Mouse (Mus musculus): Measurements from ENCODE around the gene Zfyve26. TPM values are rescaled to one million over a fixed set of nuclear protein-coding genes. Genes with fewer than 3 reads are reported as not detected.

Zfyve26 gene
- polyA plus RNA-seq (2014; fragmentation: Nextera tagmentation; extraction: Ambion mirVana), result 17.2 and 18.2 TPM in 2 replicates

DNA sequence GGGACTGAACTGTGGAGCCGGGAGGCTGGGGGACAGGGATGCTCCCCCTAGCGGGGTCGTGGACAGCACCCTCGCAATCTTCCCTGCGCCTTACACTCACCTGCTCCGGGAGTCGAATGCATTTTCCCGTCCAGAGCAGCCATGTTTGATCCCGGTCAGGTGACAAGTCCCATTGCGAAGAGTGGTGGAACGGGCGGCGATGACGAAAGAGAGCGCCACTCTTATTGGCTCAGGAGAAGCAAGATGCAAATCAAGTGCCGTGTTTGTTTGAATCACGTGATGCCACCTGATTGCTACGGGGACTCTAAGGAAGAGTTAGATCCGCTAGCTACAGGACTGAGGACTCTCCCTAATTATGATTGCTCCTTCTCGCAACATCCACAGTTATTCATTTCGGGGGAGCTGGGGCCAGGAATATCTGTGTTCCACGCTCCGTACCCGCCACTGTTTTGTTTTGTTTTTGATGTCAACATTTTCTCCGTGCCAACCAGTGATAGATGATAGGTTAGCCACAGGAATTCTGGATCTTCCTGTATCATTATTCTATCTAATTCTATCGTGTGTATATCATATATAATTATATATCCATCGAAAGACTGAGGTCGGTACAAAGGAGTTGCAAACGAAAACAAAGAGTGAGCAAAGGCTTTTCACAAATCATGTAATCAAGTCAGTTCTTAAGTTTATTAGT lies at the start of gene Zfyve26:
Zfyve26 (minus strand) TSS at position 179 of the 691 bp plus-strand sequence.
- H3K9ac ChIP-seq (replicated peaks; ENCODE audit: low read depth, low read length), result peak within 1 kb of the TSS; percentile 59
- H3K4me3 ChIP-seq (ENCODE audit: low read depth, low read length), result peak within 1 kb of the TSS; percentile 79
- under 1% methylated on average over 29 of the region's 29 CpGs for WGBS
- peak within 1 kb of the TSS; percentile 28; the same call in 1 of the 2 replicates for H3K27ac ChIP-seq (ENCODE audit: low read length)
- no peaks in the 10 kb centered on the region for H3K36me3 ChIP-seq (ENCODE audit: control insufficient read depth, insufficient read depth, low read length)
- peaks cover 6% of the 10 kb centered on the region; the same call in 1 of the 2 replicates for H3K4me1 ChIP-seq (ENCODE audit: control insufficient read depth, insufficient read depth, low read length)
- ATAC-seq (ENCODE audit: insufficient number of reproducible peaks, insufficient read depth, low FRiP score, low read depth), result peak; percentile 97
- H3K4me2 ChIP-seq (replicated peaks; ENCODE audit: low read depth, low read length), result peak within 1 kb of the TSS; percentile 80
- H3K9me3 ChIP-seq (ENCODE audit: control insufficient read depth, low read depth, low read length), result no peaks in the 10 kb centered on the region
- H3K27me3 ChIP-seq (ENCODE audit: control insufficient read depth, insufficient read depth, low read length), result no peaks in the 10 kb centered on the region

DNA sequence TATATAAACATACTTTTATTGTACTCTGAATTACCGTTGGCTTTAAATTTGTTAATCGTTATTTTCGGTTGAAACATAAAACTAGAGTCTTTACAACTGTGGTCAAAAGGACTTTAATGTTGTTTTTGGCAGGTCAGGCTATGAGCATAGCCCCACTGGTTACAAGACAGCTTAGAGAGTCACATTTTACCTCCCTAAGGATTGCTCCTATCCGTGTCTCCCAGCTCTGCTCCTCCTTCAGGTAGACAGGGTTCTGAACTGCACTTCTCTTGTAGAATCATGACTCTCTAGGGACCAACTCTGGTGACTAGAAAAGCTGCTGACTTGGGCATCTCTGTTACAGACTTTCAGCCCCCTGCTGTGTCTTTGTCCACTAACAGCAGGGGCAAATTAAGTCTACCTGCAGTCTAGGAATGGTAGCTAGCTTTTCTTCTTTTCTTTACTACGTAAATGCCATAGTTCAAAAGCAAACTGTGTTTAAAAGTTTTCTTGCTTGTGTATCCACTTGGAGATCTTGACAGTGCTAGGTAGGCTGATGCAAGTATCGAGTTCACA lies 45.3 kb upstream of the Zfyve26 start:
- Histone ChIP-seq H3K4me3 (ENCODE audit: low read depth, low read length) (no peak overlapping the region), H3K9ac (replicated peaks; ENCODE audit: low read depth, low read length) (no peak overlapping the region)

DNA sequence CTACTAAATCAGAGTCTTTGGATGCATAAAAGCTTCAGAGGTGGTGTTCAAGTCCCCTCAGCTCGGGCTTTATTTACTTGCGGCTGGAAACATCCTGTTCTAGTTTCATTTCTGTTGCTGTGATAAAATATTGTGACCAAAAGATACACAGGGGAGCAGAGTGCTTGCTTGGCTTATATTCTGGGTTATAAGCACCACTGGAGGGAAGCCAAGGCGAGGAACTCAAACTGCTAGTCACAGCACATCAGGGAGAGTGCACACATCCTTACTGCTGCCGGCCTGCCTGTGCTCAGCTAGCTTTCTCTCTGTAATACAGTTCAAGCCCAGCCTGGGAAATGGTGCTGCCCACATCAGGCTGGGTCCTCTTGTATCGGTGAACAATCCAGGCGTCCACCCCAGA lies 44.4 kb upstream of the Zfyve26 start:
- no peaks in the 10 kb centered on the region for H3K36me3 ChIP-seq (ENCODE audit: control insufficient read depth, insufficient read depth, low read length)
- WGBS, result 73% methylated on average over 6 of the region's 6 CpGs
- peak overlapping the region; percentile 58; the same call in 1 of the 2 replicates for H3K27ac ChIP-seq (ENCODE audit: low read length)
- H3K9ac ChIP-seq (replicated peaks; ENCODE audit: low read depth, low read length), result no peak overlapping the region
- no peak overlapping the region for H3K4me3 ChIP-seq (ENCODE audit: low read depth, low read length)
- no peak overlapping the region for H3K4me2 ChIP-seq (replicated peaks; ENCODE audit: low read depth, low read length)
- ATAC-seq (ENCODE audit: insufficient number of reproducible peaks, insufficient read depth, low FRiP score, low read depth), result no peak
- no peaks in the 10 kb centered on the region for H3K9me3 ChIP-seq (ENCODE audit: control insufficient read depth, low read depth, low read length)
- H3K27me3 ChIP-seq (ENCODE audit: control insufficient read depth, insufficient read depth, low read length), result no peaks in the 10 kb centered on the region
- no peaks in the 10 kb centered on the region for H3K4me1 ChIP-seq (ENCODE audit: control insufficient read depth, insufficient read depth, low read length)

More for the DNA sequence above, 45.3 kb upstream of the Zfyve26 start:
- H3K27ac ChIP-seq (ENCODE audit: low read length), result no peak overlapping the region
- ATAC-seq (ENCODE audit: insufficient number of reproducible peaks, insufficient read depth, low FRiP score, low read depth), result no peak
- no peaks in the 10 kb centered on the region for H3K9me3 ChIP-seq (ENCODE audit: control insufficient read depth, low read depth, low read length)
- 66% methylated on average over 6 of the region's 6 CpGs for WGBS
- no peak overlapping the region for H3K4me2 ChIP-seq (replicated peaks; ENCODE audit: low read depth, low read length)
- H3K27me3 ChIP-seq (ENCODE audit: control insufficient read depth, insufficient read depth, low read length), result no peaks in the 10 kb centered on the region
- H3K36me3 ChIP-seq (ENCODE audit: control insufficient read depth, insufficient read depth, low read length), result no peaks in the 10 kb centered on the region
- no peaks in the 10 kb centered on the region for H3K4me1 ChIP-seq (ENCODE audit: control insufficient read depth, insufficient read depth, low read length)

DNA sequence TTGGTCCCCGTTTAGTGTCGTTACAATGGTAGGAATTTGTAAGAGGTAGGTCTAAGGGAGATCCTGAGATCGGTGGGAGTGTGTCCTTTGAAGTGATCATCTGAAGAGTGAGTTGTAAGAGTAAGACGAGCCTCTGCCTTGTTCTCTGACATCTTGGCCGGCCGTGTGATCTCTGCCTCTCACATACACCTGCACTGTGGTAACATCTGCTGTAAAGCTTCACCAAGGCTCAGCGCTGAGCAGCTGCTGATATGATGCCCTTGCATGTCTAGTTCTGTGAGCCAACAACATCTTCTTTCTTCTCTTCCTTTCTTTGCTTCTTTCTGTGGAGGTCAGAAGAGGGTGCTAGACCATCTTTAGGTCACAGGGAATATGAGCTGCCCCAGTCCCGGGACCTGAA lies 42.7 kb upstream of the Zfyve26 start:
- no peaks in the 10 kb centered on the region for H3K4me1 ChIP-seq (ENCODE audit: control insufficient read depth, insufficient read depth, low read length)
- H3K27me3 ChIP-seq (ENCODE audit: control insufficient read depth, insufficient read depth, low read length), result no peaks in the 10 kb centered on the region
- peaks cover 12% of the 10 kb centered on the region; the same call in 1 of the 2 replicates for H3K9me3 ChIP-seq (ENCODE audit: control insufficient read depth, low read depth, low read length)
- 89% methylated on average over 8 of the region's 8 CpGs for WGBS
- ATAC-seq (ENCODE audit: insufficient number of reproducible peaks, insufficient read depth, low FRiP score, low read depth), result no peak
- H3K36me3 ChIP-seq (ENCODE audit: control insufficient read depth, insufficient read depth, low read length), result 0 out of 2 replicates have a peak, but pooled peaks cover 3% of the 10 kb centered on the region
- H3K4me2 ChIP-seq (replicated peaks; ENCODE audit: low read depth, low read length), result no peak overlapping the region
- no peak overlapping the region for H3K4me3 ChIP-seq (ENCODE audit: low read depth, low read length)
- no peak overlapping the region for H3K9ac ChIP-seq (replicated peaks; ENCODE audit: low read depth, low read length)
- no peak overlapping the region for H3K27ac ChIP-seq (ENCODE audit: low read length)

DNA sequence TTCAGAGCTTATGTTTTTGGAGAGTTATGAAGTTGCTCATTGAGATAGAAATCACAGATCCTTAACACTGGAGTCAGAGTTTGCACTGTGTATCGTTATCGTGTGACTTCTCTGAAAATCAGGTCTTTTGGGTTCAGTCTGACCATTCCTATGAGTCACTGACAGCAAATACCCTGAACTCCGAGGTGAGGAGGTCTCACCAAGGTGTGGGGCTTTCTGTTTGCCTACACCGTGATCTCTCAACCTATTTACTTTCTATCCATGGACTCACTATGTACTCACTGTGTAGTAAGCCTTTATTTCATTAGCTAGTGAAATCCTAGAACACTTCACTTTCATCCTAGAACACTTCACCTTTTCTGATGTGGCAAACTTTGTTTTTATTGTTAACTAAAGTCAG lies 35.6 kb upstream of the Zfyve26 start:
- 61% methylated on average over 4 of the region's 4 CpGs for whole genome bisulfite sequencing
- ATAC-seq (ENCODE audit: insufficient number of reproducible peaks, insufficient read depth, low FRiP score, low read depth), result no peak
- no peak overlapping the region for H3K4me2 ChIP-seq (replicated peaks; ENCODE audit: low read depth, low read length)
- no peaks in the 10 kb centered on the region for H3K27me3 ChIP-seq (ENCODE audit: control insufficient read depth, insufficient read depth, low read length)
- no peak overlapping the region for H3K9ac ChIP-seq (replicated peaks; ENCODE audit: low read depth, low read length)
- H3K4me1 ChIP-seq (ENCODE audit: control insufficient read depth, insufficient read depth, low read length), result peaks cover 8% of the 10 kb centered on the region
- 0 out of 2 replicates have a peak, but pooled peaks cover 3% of the 10 kb centered on the region for H3K36me3 ChIP-seq (ENCODE audit: control insufficient read depth, insufficient read depth, low read length)
- H3K27ac ChIP-seq (ENCODE audit: low read length), result no peak overlapping the region
- no peak overlapping the region for H3K4me3 ChIP-seq (ENCODE audit: low read depth, low read length)
- H3K9me3 ChIP-seq (ENCODE audit: control insufficient read depth, low read depth, low read length), result peaks cover 12% of the 10 kb centered on the region; the same call in 1 of the 2 replicates

DNA sequence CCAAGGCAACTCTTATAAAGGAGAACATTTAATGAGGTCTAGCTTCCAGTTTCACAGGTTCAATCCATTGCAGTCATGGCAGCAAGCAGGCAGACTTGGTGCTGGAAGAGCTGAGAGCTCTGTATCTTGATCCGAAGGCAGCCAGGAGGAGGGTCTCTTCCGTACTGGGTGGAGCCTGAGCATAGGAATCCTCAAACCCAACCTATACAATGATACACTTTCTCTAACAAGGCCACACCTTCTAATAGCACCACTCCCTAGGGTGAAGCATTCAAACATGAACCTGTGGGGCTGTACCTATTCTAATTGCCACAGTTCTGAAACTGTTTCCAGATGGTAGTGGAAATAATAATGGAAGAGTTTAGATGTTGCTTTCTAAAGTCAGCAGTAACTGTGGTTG lies 34.5 kb upstream of the Zfyve26 start:
- no peak overlapping the region for H3K27ac ChIP-seq (ENCODE audit: low read length)
- WGBS, result 68% methylated on average over 2 of the region's 2 CpGs
- no peaks in the 10 kb centered on the region for H3K27me3 ChIP-seq (ENCODE audit: control insufficient read depth, insufficient read depth, low read length)
- peaks cover 12% of the 10 kb centered on the region; the same call in 1 of the 2 replicates for H3K9me3 ChIP-seq (ENCODE audit: control insufficient read depth, low read depth, low read length)
- H3K36me3 ChIP-seq (ENCODE audit: control insufficient read depth, insufficient read depth, low read length), result 0 out of 2 replicates have a peak, but pooled peaks cover 3% of the 10 kb centered on the region
- H3K9ac ChIP-seq (replicated peaks; ENCODE audit: low read depth, low read length), result no peak overlapping the region
- H3K4me1 ChIP-seq (ENCODE audit: control insufficient read depth, insufficient read depth, low read length), result peaks cover 13% of the 10 kb centered on the region
- ATAC-seq (ENCODE audit: insufficient number of reproducible peaks, insufficient read depth, low FRiP score, low read depth), result no peak
- no peak overlapping the region for H3K4me3 ChIP-seq (ENCODE audit: low read depth, low read length)
- H3K4me2 ChIP-seq (replicated peaks; ENCODE audit: low read depth, low read length), result no peak overlapping the region

DNA sequence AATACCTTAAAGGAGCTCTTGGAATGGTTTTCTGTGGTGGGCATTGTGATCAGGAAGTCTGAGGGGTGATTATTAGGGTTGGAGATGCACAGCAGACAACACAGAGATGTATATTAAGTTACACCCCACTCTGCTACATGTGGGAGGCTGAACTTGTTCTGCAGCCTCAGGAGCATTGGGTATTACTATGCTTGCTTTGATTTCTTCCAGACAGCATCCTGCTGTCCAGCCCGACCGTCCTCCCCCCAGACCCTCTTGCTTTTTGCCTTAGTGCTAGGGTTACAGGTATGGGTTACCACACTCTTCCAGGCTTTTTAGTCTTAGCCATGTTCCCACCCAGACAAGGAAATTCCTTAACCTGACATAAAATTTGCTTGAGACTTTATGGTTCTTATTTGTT lies 31.8 kb upstream of the Zfyve26 start:
- no peaks in the 10 kb centered on the region for H3K27me3 ChIP-seq (ENCODE audit: control insufficient read depth, insufficient read depth, low read length)
- ATAC-seq (ENCODE audit: insufficient number of reproducible peaks, insufficient read depth, low FRiP score, low read depth), result no peak
- WGBS, result 50% methylated on average over 2 of the region's 2 CpGs
- no peak overlapping the region for H3K9ac ChIP-seq (replicated peaks; ENCODE audit: low read depth, low read length)
- H3K27ac ChIP-seq (ENCODE audit: low read length), result no peak overlapping the region
- peaks cover 13% of the 10 kb centered on the region for H3K4me1 ChIP-seq (ENCODE audit: control insufficient read depth, insufficient read depth, low read length)
- H3K4me2 ChIP-seq (replicated peaks; ENCODE audit: low read depth, low read length), result no peak overlapping the region
- no peaks in the 10 kb centered on the region for H3K9me3 ChIP-seq (ENCODE audit: control insufficient read depth, low read depth, low read length)
- H3K36me3 ChIP-seq (ENCODE audit: control insufficient read depth, insufficient read depth, low read length), result no peaks in the 10 kb centered on the region
- no peak overlapping the region for H3K4me3 ChIP-seq (ENCODE audit: low read depth, low read length)

DNA sequence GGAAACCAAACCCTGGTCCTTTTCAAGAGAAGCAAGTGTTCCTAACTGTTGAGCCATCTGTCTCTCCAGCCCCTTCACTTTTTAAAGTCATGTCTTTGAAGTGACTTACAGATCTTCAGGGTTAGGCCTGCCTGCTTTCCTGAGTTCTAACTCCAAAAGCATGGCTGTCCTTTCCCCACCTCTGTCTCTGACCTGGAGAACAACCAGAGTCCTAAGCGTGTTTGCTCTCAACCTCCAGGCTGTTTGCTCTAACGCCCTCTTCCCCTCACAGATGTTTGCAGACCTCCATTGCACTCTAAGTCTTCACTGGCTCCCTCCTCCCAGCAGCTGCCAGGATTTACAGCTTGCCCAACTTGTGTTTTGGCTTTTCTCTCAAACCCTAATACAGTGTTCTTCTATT lies 30.6 kb upstream of the Zfyve26 start:
- Histone ChIP-seq H3K27me3 (ENCODE audit: control insufficient read depth, insufficient read depth, low read length) (no peaks in the 10 kb centered on the region), H3K9ac (replicated peaks; ENCODE audit: low read depth, low read length) (no peak overlapping the region), H3K27ac (ENCODE audit: low read length) (0 out of 2 replicates have a peak overlapping the region, but pooled peaks have one; percentile 21), H3K4me3 (ENCODE audit: low read depth, low read length) (no peak overlapping the region), H3K9me3 (ENCODE audit: control insufficient read depth, low read depth, low read length) (no peaks in the 10 kb centered on the region), H3K36me3 (ENCODE audit: control insufficient read depth, insufficient read depth, low read length) (no peaks in the 10 kb centered on the region), H3K4me2 (replicated peaks; ENCODE audit: low read depth, low read length) (no peak overlapping the region), H3K4me1 (ENCODE audit: control insufficient read depth, insufficient read depth, low read length) (peaks cover 13% of the 10 kb centered on the region)
- ATAC-seq (ENCODE audit: insufficient number of reproducible peaks, insufficient read depth, low FRiP score, low read depth), result no peak
- WGBS, result 48% methylated on average over 2 of the region's 2 CpGs

Measured in stomach, embryonic 14.5 days (tissue).